Mouse (Mus musculus) neural tube, embryonic 12.5 days (tissue): ENCODE measurements around the gene Il1b. TPM values are rescaled to one million over a fixed set of nuclear protein-coding genes. Genes with fewer than 3 reads are reported as not detected.

Experiments used
- polyA plus RNA-seq: library from polyadenylated mRNA; unstranded; fragments of >200 nt; fragmentation: Nextera tagmentation; extraction: Ambion mirVana; gene quantifications from 2 replicates; pipeline ENCODE4 v1.2.1, GENCODE M21; 2016

Gene Il1b
- polyA plus RNA-seq, 1 experiment from 2014 or later = not detected

Other genes starting within 250 kb of the Il1b start
- 22.4 and 25.9 TPM in 2 replicates for gene Chchd5, start 241.4 kb downstream of the Il1b start, polyA plus RNA-seq
- gene Slc20a1, start 172.4 kb downstream of the Il1b start, polyA plus RNA-seq = 48.5 and 50.0 TPM in 2 replicates
- 28.5 and 37.9 TPM in 2 replicates for gene Ckap2l, start 73.9 kb downstream of the Il1b start, polyA plus RNA-seq
- 0.11 and 0.28 TPM in 2 replicates for gene Il1a, start 61.2 kb downstream of the Il1b start, polyA plus RNA-seq
- gene F830045P16Rik, start 165.5 kb upstream of the Il1b start, polyA plus RNA-seq = not detected in 2 replicates
- 21.3 and 21.9 TPM in 2 replicates for gene Sirpa, start 221.7 kb upstream of the Il1b start, polyA plus RNA-seq